Mouse (Mus musculus) megakaryocyte, embryonic 14.5 days (primary cell): ENCODE data around the gene B3galnt2. TPM values are rescaled to one million over a fixed set of nuclear protein-coding genes. Genes with fewer than 3 reads are reported as not detected.
"Not testable (repeated sequence)": the region's sequence is repeated elsewhere in the genome, so short reads cannot be mapped to it uniquely, and the experiment has no call there.

Experiments used
- H3K27me3 ChIP-seq: replicated peaks from 2 replicates; pipeline ENCODE3; 2012; ENCODE audit warnings: inconsistent platforms
- H3K36me3 ChIP-seq: replicated peaks from 2 replicates; pipeline ENCODE3; 2012; ENCODE audit warnings: low read length, inconsistent platforms, mixed read lengths
- H3K4me1 ChIP-seq: 2 replicates; pipeline ENCODE4 v1.6.1; 2012; ENCODE audit warnings: inconsistent platforms
- H3K4me3 ChIP-seq: replicated peaks from 2 replicates; pipeline ENCODE3; 2012; ENCODE audit warnings: moderate library complexity, mild to moderate bottlenecking, inconsistent platforms
- H3K9me3 ChIP-seq: 2 replicates; pipeline ENCODE4 v1.6.1; 2012; ENCODE audit warnings: inconsistent platforms
- FLI1 ChIP-seq: IDR thresholded peaks from 2 replicates; pipeline ENCODE4 v1.6.1; 2012; ENCODE audit warnings: low read length, inconsistent platforms, mixed read lengths
- GATA1 ChIP-seq: IDR thresholded peaks from 3 replicates; pipeline ENCODE4 v1.6.1; 2012; ENCODE audit warnings: mixed read lengths, low read length, inconsistent platforms, borderline replicate concordance
- polyA plus RNA-seq: library from polyadenylated mRNA; stranded (reverse); fragments of >175 nt; gene quantifications from 2 replicates; pipeline ENCODE4 v1.2.3, GENCODE M21; 2012; ENCODE audit warnings: low replicate concordance; ENCODE audit not compliant: insufficient read depth

B3galnt2 gene
- polyA plus RNA-seq, 1 experiment, result 7.6 TPM

- Histone ChIP-seq H3K4me1 (peaks cover 51% of the 10 kb centered on the region), H3K36me3 (peaks cover 53% of the 10 kb centered on the region), H3K27me3 (no peaks in the 10 kb centered on the region), H3K4me3 (no peak overlapping the region), H3K9me3 (no peaks in the 10 kb centered on the region)
- no peak for TF ChIP-seq FLI1
- TF ChIP-seq GATA1, result no peak
Measured at GRCm38 (mm10) chr13:13966172-13966571, 11.9 kb downstream of the B3galnt2 start.

DNA sequence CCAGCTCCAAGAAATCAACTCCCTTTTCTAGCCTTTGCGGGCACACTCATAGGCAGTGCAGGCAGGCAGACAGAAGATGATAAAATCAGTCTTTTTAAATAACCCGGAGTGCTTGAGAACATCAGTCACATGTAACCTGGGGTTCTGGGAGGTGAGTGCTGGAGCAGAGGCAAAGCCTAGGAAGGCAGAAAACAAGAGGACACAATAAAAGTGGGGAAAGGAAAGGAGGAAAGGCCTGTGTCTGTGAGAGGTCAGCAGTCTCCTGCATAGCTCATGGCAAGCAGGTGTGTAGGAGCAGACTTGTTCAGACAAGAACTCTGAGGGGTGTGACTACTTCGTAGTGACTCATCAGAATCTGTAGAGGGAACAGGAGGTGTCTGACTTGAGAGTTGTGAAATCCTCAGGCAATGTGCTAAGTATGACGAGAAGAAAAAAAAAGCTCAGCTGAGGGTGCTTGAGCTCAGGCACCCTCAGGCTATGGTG lies 14.4 kb downstream of the B3galnt2 start:
- TF ChIP-seq FLI1 (no peak), GATA1 (no peak)
- H3K4me1 ChIP-seq, result peaks cover 54% of the 10 kb centered on the region
- peak overlapping the region; percentile 6 for H3K4me3 ChIP-seq
- H3K27me3 ChIP-seq, result no peaks in the 10 kb centered on the region
- H3K9me3 ChIP-seq, result no peaks in the 10 kb centered on the region
- H3K36me3 ChIP-seq, result peaks cover 60% of the 10 kb centered on the region

DNA sequence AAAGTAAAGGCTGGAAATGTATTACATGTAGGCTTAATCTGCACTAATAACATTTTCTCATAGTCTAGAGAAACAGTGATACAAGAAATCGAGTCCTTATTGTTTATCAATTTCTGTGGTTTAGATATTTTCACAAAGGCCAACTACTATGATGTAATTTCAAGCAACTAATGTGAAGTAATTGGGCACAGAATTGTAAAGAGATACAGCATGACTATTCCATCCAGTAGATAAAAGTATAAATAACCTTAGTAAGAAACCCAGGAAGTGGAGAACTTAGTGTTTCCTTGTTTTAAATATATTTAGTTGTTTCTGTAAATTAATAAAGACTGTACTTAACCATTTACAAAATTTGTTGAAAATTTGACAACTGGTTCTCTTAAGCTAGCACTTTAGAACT lies 15.5 kb downstream of the B3galnt2 start:
- H3K4me3 ChIP-seq, result no peak overlapping the region
- no peak for TF ChIP-seq GATA1
- no peak for TF ChIP-seq FLI1
- peaks cover 58% of the 10 kb centered on the region for H3K36me3 ChIP-seq
- H3K27me3 ChIP-seq, result no peaks in the 10 kb centered on the region
- no peaks in the 10 kb centered on the region for H3K9me3 ChIP-seq
- H3K4me1 ChIP-seq, result peaks cover 49% of the 10 kb centered on the region

- H3K9me3 ChIP-seq, H3K4me3 ChIP-seq, H3K27me3 ChIP-seq: not testable (repeated sequence)
- Histone ChIP-seq H3K4me1 (peaks cover 30% of the 10 kb centered on the region), H3K36me3 (peaks cover 60% of the 10 kb centered on the region)
Measured at GRCm38 (mm10) chr13:13981842-13982241, 27.6 kb downstream of the B3galnt2 start.

- Histone ChIP-seq H3K27me3 (no peaks in the 10 kb centered on the region), H3K4me1 (peaks cover 30% of the 10 kb centered on the region), H3K9me3 (no peaks in the 10 kb centered on the region), H3K36me3 (peaks cover 67% of the 10 kb centered on the region), H3K4me3 (peak overlapping the region; percentile 80)
- TF ChIP-seq GATA1 (no peak), FLI1 (no peak)
Measured at GRCm38 (mm10) chr13:13983523-13983922, 29.3 kb downstream of the B3galnt2 start.

DNA sequence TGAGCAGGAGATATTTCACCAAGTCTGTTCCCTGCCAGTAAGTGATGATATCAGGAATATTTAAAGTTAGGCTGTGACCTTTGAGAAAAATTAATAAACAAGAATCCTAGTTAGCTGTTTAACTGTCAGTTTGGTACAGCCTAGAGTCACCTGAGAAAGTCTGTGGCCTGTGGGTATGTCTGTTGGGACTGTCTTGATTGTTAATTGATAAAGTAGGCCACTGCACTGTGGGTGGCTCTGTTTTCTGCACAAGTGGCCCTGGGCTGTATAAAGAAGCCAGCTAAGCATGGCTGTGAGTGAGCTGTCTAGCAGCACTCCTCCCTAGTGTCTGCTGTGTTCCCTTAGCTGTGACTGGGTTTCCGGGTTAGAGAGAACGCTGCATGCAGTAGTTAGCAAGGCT lies 34.9 kb downstream of the B3galnt2 start:
- Histone ChIP-seq H3K9me3 (no peaks in the 10 kb centered on the region), H3K36me3 (peaks cover 91% of the 10 kb centered on the region), H3K27me3 (no peaks in the 10 kb centered on the region), H3K4me3 (no peak overlapping the region), H3K4me1 (peaks cover 25% of the 10 kb centered on the region)
- TF ChIP-seq GATA1 (no peak), FLI1 (no peak)

- TF ChIP-seq FLI1 (no peak), GATA1 (no peak)
- H3K4me3 ChIP-seq, result no peak overlapping the region
- no peaks in the 10 kb centered on the region for H3K9me3 ChIP-seq
- no peaks in the 10 kb centered on the region for H3K27me3 ChIP-seq
- peaks cover 95% of the 10 kb centered on the region for H3K36me3 ChIP-seq
- peaks cover 14% of the 10 kb centered on the region for H3K4me1 ChIP-seq
Measured at GRCm38 (mm10) chr13:13990391-13990790, 36.1 kb downstream of the B3galnt2 start.

DNA sequence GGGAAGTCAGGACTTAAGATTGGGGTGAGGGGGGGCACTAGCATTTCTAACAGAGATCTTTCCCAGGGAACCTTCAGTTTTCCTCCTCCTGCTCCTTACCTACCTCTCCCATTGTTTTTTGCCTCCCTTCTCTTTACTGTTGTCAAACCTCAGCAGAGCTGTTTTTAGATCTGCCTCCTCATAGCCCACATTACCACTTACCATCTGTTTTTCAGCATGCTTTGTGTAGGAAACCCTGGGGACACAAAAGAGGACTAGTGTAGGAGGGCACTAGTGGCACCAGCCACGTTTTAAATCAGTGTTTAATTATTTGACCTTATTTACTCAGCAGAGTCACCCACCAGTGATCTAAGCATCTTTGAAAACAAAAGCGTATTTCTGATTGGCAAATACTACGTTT lies 38.8 kb downstream of the B3galnt2 start:
- no peak for TF ChIP-seq GATA1
- no peak for TF ChIP-seq FLI1
- Histone ChIP-seq H3K9me3 (no peaks in the 10 kb centered on the region), H3K27me3 (no peaks in the 10 kb centered on the region), H3K4me1 (peaks cover 9% of the 10 kb centered on the region), H3K36me3 (peaks cover 97% of the 10 kb centered on the region), H3K4me3 (no peak overlapping the region)

- Histone ChIP-seq H3K27me3 (no peaks in the 10 kb centered on the region), H3K4me3 (no peak overlapping the region), H3K9me3 (no peaks in the 10 kb centered on the region), H3K36me3 (peaks cover 99% of the 10 kb centered on the region), H3K4me1 (peaks cover 9% of the 10 kb centered on the region)
- no peak for TF ChIP-seq FLI1
- TF ChIP-seq GATA1, result no peak
Measured at GRCm38 (mm10) chr13:13995046-13995445, 40.8 kb downstream of the B3galnt2 start.

DNA sequence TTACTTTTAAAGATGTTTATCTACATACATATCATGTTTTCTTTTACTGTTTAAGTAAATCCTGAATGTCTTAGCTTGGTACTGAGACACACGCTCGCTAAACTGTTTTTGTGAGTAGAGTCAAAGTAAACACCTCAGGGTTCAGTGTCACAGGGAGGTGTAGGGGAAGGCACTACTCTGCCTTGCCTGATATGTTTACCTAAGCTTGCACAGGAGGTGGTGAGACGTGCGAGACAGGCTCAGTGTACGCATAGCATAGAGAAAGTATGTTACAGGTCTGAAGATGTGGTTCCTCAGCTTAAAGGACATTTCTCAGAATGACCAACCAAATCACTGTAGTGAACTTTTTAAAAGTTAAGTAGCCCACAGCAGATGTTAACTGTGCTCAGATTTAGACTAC lies 43.2 kb downstream of the B3galnt2 start:
- no peak for TF ChIP-seq GATA1
- no peak for TF ChIP-seq FLI1
- Histone ChIP-seq H3K36me3 (peaks cover 100% of the 10 kb centered on the region), H3K9me3 (no peaks in the 10 kb centered on the region), H3K27me3 (no peaks in the 10 kb centered on the region), H3K4me1 (peaks cover 6% of the 10 kb centered on the region), H3K4me3 (no peak overlapping the region)

- peaks cover 98% of the 10 kb centered on the region for H3K36me3 ChIP-seq
Measured at GRCm38 (mm10) chr13:14002706-14003105, 48.4 kb downstream of the B3galnt2 start.

More at GRCm38 (mm10) chr13:14002706-14003105, 48.4 kb downstream of the B3galnt2 start:
- Histone ChIP-seq H3K27me3 (no peaks in the 10 kb centered on the region), H3K4me1 (peaks cover 11% of the 10 kb centered on the region; the same call in 1 of the 2 replicates), H3K9me3 (no peaks in the 10 kb centered on the region), H3K4me3 (no peak overlapping the region)
- no peak for TF ChIP-seq GATA1
- no peak for TF ChIP-seq FLI1
